Mouse (Mus musculus) cortical plate, adult 2 months (tissue): Measurements from ENCODE around the gene Arap2.

Source experiments
- CTCF ChIP-seq: fragments of 200-500 bp; IDR thresholded peaks from 2 replicates; pipeline ENCODE4 v1.5.1; 2011; ENCODE audit warnings: mild to moderate bottlenecking, control low read depth, low read length; ENCODE audit not compliant: insufficient read depth; ENCODE audit errors: extremely low read depth
- POLR2A ChIP-seq: fragments of 200-500 bp; IDR thresholded peaks from 2 replicates; pipeline ENCODE4 v1.6.1; 2011; ENCODE audit warnings: mild to moderate bottlenecking, low read length, control low read depth; ENCODE audit not compliant: insufficient read depth; ENCODE audit errors: extremely low read depth

GRCm38 (mm10) chr5:62636341-62636740 is 129.6 kb downstream of the Arap2 start:
- no peak for TF ChIP-seq CTCF
- no peak for TF ChIP-seq POLR2A
